Mouse (Mus musculus): ENCODE measurements around the gene Gm49393.

DNA sequence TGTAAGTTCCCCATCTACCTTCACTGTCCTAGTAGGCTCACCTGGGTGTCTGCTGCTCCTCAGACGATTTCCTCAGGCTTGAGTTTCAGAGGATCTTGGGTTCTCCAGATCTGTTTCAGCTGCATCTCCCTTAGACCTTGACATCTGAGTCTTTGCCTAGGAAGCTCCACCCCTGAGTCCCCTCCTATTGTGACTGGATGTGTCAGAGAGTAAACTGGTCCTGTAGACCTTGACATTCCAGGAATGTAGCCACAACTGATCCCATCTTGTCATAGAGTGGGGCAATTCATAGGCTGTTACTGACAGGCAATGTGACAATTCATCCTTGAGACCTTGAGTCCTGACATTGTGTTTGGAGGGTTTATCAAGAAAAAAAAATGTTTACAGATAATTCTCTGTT lies 71.1 kb downstream of the Gm49393 start, which contains the start of gene 4930486L24Rik:
- TF ChIP-seq POLR2A (IDR thresholded peaks at IDR 0.05; ENCODE audit: low read depth, low read length) (no peak), CTCF (IDR thresholded peaks at IDR 0.05; ENCODE audit: borderline replicate concordance, insufficient read depth, low read length) (no peak)
